Mouse (Mus musculus): ENCODE measurements around the gene Gm14124. TPM values are rescaled to one million over a fixed set of nuclear protein-coding genes. Genes with fewer than 3 reads are reported as not detected.
"Not testable (repeated sequence)": the region's sequence is repeated elsewhere in the genome, so short reads cannot be mapped to it uniquely, and the experiment has no call there.

The Gm14124 gene
- polyA plus RNA-seq (2015; fragmentation: Nextera tagmentation; extraction: Ambion mirVana), result 0.09 TPM in 1 of 2 replicates, not detected in the other

DNA sequence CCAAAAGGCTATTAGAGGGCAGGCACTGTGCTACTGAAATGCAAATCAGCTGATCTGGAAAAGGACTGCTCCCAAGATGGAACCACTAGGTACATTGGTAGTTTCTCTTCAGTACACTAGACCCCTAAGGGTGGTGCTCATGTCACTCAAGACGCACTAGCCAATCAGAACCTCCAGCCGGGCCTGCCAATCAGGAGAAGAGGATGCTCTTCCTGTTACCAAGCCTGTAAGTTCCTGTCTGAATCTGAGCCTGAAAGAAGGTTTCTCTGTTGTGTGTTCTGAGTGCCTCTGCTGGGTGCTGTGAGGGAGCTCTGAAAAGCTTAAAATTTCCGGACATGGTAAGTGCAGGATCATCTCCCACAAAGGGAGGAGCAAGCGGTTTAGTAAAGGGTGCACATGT lies at the start of gene Gm14124:
TSS of gene Gm14124 (plus strand) at position 227 of the 400 bp plus-strand sequence.
- H3K27ac ChIP-seq; H3K4me2 ChIP-seq (replicated peaks); ATAC-seq (ENCODE audit: low FRiP score, low read depth); H3K4me1 ChIP-seq; H3K27me3 ChIP-seq; H3K36me3 ChIP-seq; H3K9ac ChIP-seq; H3K4me3 ChIP-seq; H3K9me3 ChIP-seq: not testable (repeated sequence)
- 81% methylated on average over 4 of the region's 4 CpGs for WGBS

DNA sequence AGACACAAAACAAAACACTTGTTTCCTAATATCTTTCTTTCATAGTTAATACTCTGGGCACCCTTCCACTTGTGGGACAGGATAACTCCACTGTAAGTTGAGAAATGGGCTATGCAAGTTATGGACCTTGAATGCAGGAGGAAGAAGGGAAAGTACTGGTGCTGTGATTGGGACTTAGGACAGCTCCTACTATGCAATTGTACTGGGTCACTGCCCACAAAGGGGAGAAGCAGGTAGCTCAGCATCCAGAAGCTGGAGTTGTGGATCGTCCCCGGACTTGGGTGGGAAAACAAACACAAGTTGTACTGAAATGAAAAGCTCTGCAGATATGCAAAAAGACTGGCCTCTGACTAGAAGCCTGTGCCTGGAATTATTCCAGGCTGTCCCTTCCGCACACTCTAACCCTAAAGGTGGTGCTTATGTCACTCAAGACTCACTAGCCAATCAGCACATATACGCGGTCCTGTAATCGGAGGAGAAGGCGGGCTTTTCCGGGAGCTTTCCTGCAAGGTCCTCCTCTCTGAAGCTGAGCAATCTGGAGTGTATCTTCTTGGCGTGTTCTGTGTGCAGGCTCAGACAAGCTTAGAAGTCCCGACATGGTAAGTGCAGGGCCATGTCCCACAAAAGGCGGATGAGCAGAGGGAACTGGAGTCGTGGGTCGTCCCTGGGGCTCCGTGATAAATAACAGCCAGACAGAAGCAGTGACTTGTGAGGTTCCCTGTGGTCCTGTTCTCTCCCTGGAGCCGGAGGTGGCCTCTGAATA lies 39.5 kb upstream of the Gm14124 start, which contains the start of gene Zfp937:
TSS of gene Zfp937 (plus strand) at position 474 of the 763 bp plus-strand sequence.
- WGBS, result 2% methylated on average over 15 of the region's 15 CpGs
- Histone ChIP-seq H3K4me2 (replicated peaks) (peak within 1 kb of the TSS; percentile 56), H3K9ac (peak within 1 kb of the TSS; percentile 58), H3K4me3 (peak within 1 kb of the TSS; percentile 47)
- H3K27me3 ChIP-seq, H3K36me3 ChIP-seq, H3K27ac ChIP-seq, H3K9me3 ChIP-seq, H3K4me1 ChIP-seq: not testable (repeated sequence)
- ATAC-seq (ENCODE audit: low FRiP score, low read depth), result peak; percentile 100

- peak overlapping the region; percentile 47 for H3K4me3 ChIP-seq
- H3K36me3 ChIP-seq; ATAC-seq (ENCODE audit: low FRiP score, low read depth); H3K9me3 ChIP-seq; H3K27ac ChIP-seq; H3K4me1 ChIP-seq; H3K27me3 ChIP-seq: not testable (repeated sequence)
- H3K4me2 ChIP-seq (replicated peaks), result peak overlapping the region; percentile 56
- 11% methylated on average over 4 of the region's 4 CpGs for WGBS
- peak overlapping the region; percentile 58 for H3K9ac ChIP-seq
These were observed 39.0 kb upstream of the Gm14124 start for GRCm38 (mm10) chr2:150218363-150218725.

GRCm38 (mm10) chr2:150223263-150223662 lies 34.1 kb upstream of the Gm14124 start:
- not testable (repeated sequence) for ATAC-seq (ENCODE audit: low FRiP score, low read depth)

DNA sequence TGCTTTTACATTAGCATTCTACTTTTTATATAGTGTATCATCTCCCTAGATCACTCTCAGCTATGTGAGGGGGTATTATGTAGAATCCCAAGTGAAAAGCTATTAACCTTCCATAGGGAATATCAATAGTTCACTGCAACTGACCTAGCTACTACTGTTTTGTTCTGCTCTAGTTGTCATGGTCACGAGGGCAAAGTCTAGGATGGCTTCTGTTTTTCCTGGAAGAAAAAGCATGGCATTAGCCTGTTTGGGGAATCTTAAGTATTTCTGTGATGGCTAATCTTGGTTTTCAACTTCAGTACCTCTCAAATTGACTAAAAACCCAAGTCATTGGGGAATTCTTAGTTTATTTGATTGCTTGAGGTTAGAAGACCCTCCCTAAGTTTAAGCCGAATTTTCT lies 14.1 kb upstream of the Gm14124 start:
- Histone ChIP-seq H3K4me1 (no peaks in the 10 kb centered on the region), H3K4me3 (no peak overlapping the region), H3K36me3 (peaks cover 28% of the 10 kb centered on the region), H3K9me3 (peaks cover 21% of the 10 kb centered on the region), H3K27ac (no peak overlapping the region), H3K9ac (no peak overlapping the region), H3K4me2 (replicated peaks) (no peak overlapping the region), H3K27me3 (no peaks in the 10 kb centered on the region)
- ATAC-seq (ENCODE audit: low FRiP score, low read depth), result no peak
- 86% methylated on average over 2 of the region's 2 CpGs for WGBS

More at GRCm38 (mm10) chr2:150223263-150223662, 34.1 kb upstream of the Gm14124 start:
- H3K27ac ChIP-seq; H3K27me3 ChIP-seq; H3K9ac ChIP-seq; H3K9me3 ChIP-seq; H3K4me1 ChIP-seq; H3K36me3 ChIP-seq; H3K4me3 ChIP-seq; H3K4me2 ChIP-seq (replicated peaks): not testable (repeated sequence)

DNA sequence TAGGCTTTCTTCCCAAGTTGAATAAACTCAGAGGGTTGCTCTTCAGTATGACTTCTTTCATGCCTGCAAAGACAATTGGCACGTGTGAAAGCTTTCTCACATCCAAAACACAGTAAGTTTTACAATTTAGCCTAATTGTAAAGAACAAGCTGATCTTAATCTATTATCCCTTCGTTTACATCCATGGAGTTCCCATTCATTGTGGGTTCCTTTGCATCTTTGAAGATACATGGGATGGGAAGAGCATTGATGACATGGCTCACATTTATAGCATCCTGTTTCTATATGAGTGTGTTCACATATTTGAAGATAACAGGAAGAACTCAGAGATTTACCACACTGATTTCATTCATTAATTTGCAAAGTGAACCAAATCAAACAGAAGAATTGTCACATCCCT lies 1.8 kb upstream of the Gm14124 start, which contains the start of gene Gm21994:
TSS of gene Gm21994 (minus strand) at position 101 of the 400 bp plus-strand sequence.
- WGBS, result 68% methylated on average over 2 of the region's 2 CpGs
- ATAC-seq (ENCODE audit: low FRiP score, low read depth); H3K36me3 ChIP-seq; H3K27me3 ChIP-seq; H3K4me2 ChIP-seq (replicated peaks); H3K9me3 ChIP-seq; H3K27ac ChIP-seq; H3K4me1 ChIP-seq; H3K4me3 ChIP-seq; H3K9ac ChIP-seq: not testable (repeated sequence)

GRCm38 (mm10) chr2:150256861-150257260 lies 456 bp upstream of the Gm14124 start:
- not testable (repeated sequence) for H3K27me3 ChIP-seq
- 82% methylated on average over 2 of the region's 2 CpGs for WGBS

GRCm38 (mm10) chr2:150293669-150294068 lies 36.4 kb downstream of the Gm14124 start:
- H3K36me3 ChIP-seq, result no peaks in the 10 kb centered on the region
- 84% methylated on average over 6 of the region's 6 CpGs for WGBS
- no peak overlapping the region for H3K4me2 ChIP-seq (replicated peaks)
- ATAC-seq (ENCODE audit: low FRiP score, low read depth), result no peak
- no peak overlapping the region for H3K4me3 ChIP-seq
- H3K27me3 ChIP-seq, result no peaks in the 10 kb centered on the region
- H3K9ac ChIP-seq, result no peak overlapping the region
- H3K4me1 ChIP-seq, result no peaks in the 10 kb centered on the region
- H3K27ac ChIP-seq, result no peak overlapping the region
- no peaks in the 10 kb centered on the region for H3K9me3 ChIP-seq

More at GRCm38 (mm10) chr2:150256861-150257260, 456 bp upstream of the Gm14124 start:
- H3K4me3 ChIP-seq; H3K4me1 ChIP-seq; ATAC-seq (ENCODE audit: low FRiP score, low read depth); H3K9me3 ChIP-seq; H3K4me2 ChIP-seq (replicated peaks); H3K36me3 ChIP-seq; H3K27ac ChIP-seq; H3K9ac ChIP-seq: not testable (repeated sequence)

GRCm38 (mm10) chr2:150299096-150299495 lies 41.8 kb downstream of the Gm14124 start:
- Histone ChIP-seq H3K4me2 (replicated peaks) (no peak overlapping the region), H3K9me3 (no peaks in the 10 kb centered on the region), H3K4me3 (no peak overlapping the region), H3K27me3 (no peaks in the 10 kb centered on the region), H3K4me1 (no peaks in the 10 kb centered on the region), H3K9ac (no peak overlapping the region), H3K27ac (no peak overlapping the region), H3K36me3 (no peaks in the 10 kb centered on the region)
- ATAC-seq (ENCODE audit: low FRiP score, low read depth), result no peak
- WGBS, result 64% methylated on average over 1 of the region's 1 CpGs

GRCm38 (mm10) chr2:150307183-150307773 lies 50.0 kb downstream of the Gm14124 start:
- Histone ChIP-seq H3K9me3 (no peaks in the 10 kb centered on the region), H3K36me3 (no peaks in the 10 kb centered on the region), H3K4me3 (no peak overlapping the region), H3K27me3 (no peaks in the 10 kb centered on the region), H3K9ac (no peak overlapping the region), H3K4me2 (replicated peaks) (no peak overlapping the region), H3K4me1 (no peaks in the 10 kb centered on the region), H3K27ac (no peak overlapping the region)
- ATAC-seq (ENCODE audit: low FRiP score, low read depth), result no peak
- WGBS, result 86% methylated on average over 10 of the region's 10 CpGs

DNA sequence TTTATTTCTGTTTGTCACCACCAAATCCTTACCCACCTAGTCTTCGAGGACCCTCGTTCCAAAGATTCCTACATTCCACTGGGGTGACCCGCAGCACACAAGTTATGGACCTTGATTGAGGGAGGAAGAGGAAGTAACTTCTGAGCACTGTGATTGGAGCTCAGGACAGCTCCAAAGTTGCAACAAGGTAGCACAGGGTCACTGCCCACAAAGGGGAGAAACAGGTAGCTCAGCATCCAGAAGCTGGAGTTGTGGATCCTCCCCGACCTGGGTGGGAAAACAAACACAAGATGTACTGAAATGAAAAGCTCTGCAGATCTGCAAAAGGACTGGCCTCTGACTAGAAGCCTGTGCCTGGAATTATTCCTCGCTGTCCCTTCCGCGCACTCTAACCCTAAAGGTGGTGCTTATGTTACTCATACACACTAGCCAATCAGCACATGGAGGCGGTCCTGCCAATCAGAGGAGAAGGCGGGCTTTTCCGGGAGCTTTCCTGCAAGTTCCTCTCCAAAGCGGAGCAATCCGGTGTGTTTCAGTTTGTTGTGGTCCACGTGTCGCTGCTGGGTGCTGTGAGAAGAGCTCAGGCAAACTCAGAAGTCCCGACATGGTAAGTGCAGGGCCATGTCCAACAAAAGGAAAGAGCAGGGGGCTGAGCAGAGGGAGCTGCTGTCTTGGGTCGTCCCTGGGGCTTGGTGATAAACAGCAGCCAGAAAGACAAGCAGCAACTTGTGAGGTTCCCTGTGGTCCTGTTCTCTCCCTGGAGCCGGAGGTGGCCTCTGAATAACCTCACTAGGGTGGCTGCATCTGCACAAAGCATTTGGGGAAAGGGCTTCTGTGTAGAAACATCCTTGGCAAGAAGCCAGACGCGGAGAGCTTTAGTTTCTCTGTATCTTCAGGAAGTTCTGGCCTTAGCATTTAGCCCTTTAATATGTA lies 53.9 kb downstream of the Gm14124 start:
- not testable (repeated sequence) for H3K9me3 ChIP-seq, H3K4me1 ChIP-seq, H3K27ac ChIP-seq, H3K27me3 ChIP-seq
- Histone ChIP-seq H3K9ac (peak overlapping the region; percentile 76), H3K36me3 (peaks cover 14% of the 10 kb centered on the region), H3K4me2 (replicated peaks) (peak overlapping the region; percentile 62), H3K4me3 (peak overlapping the region; percentile 58)
- WGBS, result 8% methylated on average over 19 of the region's 19 CpGs
- peak; percentile 99 for ATAC-seq (ENCODE audit: low FRiP score, low read depth)

GRCm38 (mm10) chr2:150316140-150316539 lies 58.8 kb downstream of the Gm14124 start:
- H3K9ac ChIP-seq, result no peak overlapping the region
- H3K36me3 ChIP-seq, result peaks cover 48% of the 10 kb centered on the region

More at GRCm38 (mm10) chr2:150316140-150316539, 58.8 kb downstream of the Gm14124 start:
- no peak overlapping the region for H3K27ac ChIP-seq
- H3K4me3 ChIP-seq, result no peak overlapping the region
- H3K4me2 ChIP-seq (replicated peaks), result no peak overlapping the region
- ATAC-seq (ENCODE audit: low FRiP score, low read depth), result no peak
- H3K9me3 ChIP-seq, result peaks cover 38% of the 10 kb centered on the region
- no peaks in the 10 kb centered on the region for H3K4me1 ChIP-seq
- H3K27me3 ChIP-seq, result no peaks in the 10 kb centered on the region
